Mouse (Mus musculus) gonadal fat pad, adult 2 months (tissue): ENCODE data around the gene Krtap22-2. TPM values are rescaled to one million over a fixed set of nuclear protein-coding genes. Genes with fewer than 3 reads are reported as not detected.
"Not testable (repeated sequence)": the region's sequence is repeated elsewhere in the genome, so short reads cannot be mapped to it uniquely, and the experiment has no call there.

Experiments
- DNase-seq: peaks from one replicate; pipeline ENCODE4 v3.0.0-alpha.2; 2012; ENCODE audit warnings: low read depth
- polyA plus RNA-seq: library from polyadenylated mRNA; depleted of rRNA; stranded (reverse); fragments of >200 nt; gene quantifications from 2 replicates; pipeline ENCODE4 v1.2.3, GENCODE M21; 2012; rRNA removed

Krtap22-2 gene
- not detected in 2 replicates for polyA plus RNA-seq

DNA sequence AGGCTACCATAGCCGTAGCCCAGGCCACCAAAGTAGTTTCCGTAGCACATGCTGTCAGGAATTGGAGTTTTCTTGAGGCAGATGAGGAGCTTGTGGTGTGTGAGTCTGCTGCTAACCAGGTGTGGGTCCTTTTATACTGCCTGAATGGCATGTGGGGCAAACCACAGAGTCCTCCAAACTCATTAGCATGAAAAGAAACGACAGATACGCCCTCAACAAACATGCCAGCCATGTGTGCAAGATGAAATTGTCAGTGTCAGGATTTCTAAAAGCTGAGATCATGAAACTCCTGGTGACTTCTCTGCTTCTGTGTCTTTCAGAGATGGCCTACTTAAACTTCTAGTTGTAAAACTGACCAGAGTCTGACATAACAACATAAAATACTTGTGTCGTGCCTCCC lies at the start of gene Krtap22-2:
Gene Krtap22-2, minus strand, starts transcription at position 101 of the 400 bp plus-strand sequence.
- no peak for DNase-seq

DNA sequence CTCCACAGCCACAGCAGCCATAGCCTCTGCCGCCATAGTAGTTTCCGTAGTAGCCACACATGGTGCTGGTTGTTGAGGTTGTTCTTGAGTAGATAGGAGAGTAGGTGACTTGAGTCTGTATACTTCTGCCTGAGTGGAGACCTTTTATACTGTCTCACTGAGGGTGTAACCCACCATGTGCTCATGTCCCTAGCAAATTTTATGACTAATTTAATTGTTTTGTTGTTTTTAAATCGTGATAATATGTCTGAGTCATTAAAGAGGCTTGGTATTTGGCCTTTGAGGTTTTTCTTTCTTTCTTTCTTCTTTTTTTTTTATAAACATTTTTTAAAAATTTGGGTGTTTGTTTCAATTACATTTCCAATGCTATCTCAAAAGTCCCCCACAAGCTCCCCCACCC lies 37.2 kb upstream of the Krtap22-2 start, which contains the start of gene Krtap6-5:
Gene Krtap6-5, minus strand, starts transcription at position 101 of the 400 bp plus-strand sequence.
- no peak for DNase-seq

DNA sequence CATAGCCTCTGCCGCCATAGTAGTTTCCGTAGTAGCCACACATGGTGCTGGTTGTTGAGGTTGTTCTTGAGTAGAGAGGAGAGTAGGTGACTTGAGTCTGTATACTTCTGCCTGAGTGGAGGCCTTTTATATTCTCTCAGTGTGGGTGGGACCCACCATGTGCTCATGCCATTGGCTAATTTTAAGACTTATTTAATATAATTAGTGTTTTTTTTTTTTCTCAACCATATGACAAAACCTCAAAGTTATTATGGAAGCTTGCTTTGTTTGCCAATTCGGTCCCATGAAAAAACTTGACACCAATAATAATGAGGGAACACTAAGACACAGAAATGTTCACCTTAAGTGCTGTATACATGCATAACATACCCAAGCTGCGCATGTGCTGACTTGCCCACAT lies 30.8 kb upstream of the Krtap22-2 start, which contains the start of gene Gm10228:
Gene Gm10228, minus strand, starts transcription at position 101 of the 400 bp plus-strand sequence.
- DNase-seq = not testable (repeated sequence)

- DNase-seq = not testable (repeated sequence)
Observed at GRCm38 (mm10) chr16:89031399-89031798, 20.8 kb upstream of the Krtap22-2 start, which contains the start of gene Krtap6-1. Krtap6-1 (plus strand) TSS chr16:89031699.

- not testable (repeated sequence) for DNase-seq
Observed at GRCm38 (mm10) chr16:89014984-89015383, 4.4 kb upstream of the Krtap22-2 start, which contains the start of gene Gm10229. Gm10229 (plus strand) TSS chr16:89015284.

- DNase-seq = no peak
Observed at GRCm38 (mm10) chr16:89013973-89014372, 3.4 kb upstream of the Krtap22-2 start.

GRCm38 (mm10) chr16:88962773-88963172 lies 47.8 kb downstream of the Krtap22-2 start, which contains the start of gene Krtap16-3:
Krtap16-3 (minus strand) TSS chr16:88962873.
- DNase-seq = no peak

Other genes with a start within 250 kb of the Krtap22-2 start
- not detected in 2 replicates for gene 2310057N15Rik, start 236.6 kb downstream of the Krtap22-2 start, polyA plus RNA-seq
- not detected in 2 replicates for gene Gm5965, start 232.9 kb downstream of the Krtap22-2 start, polyA plus RNA-seq
- not detected in 2 replicates for gene Gm20741, start 198.5 kb downstream of the Krtap22-2 start, polyA plus RNA-seq
- not detected in 2 replicates for gene Krtap15, start 190.5 kb downstream of the Krtap22-2 start, polyA plus RNA-seq
- gene Krtap14, start 184.6 kb downstream of the Krtap22-2 start, polyA plus RNA-seq = not detected in 2 replicates
- gene Krtap19-1, start 141.3 kb downstream of the Krtap22-2 start, polyA plus RNA-seq = not detected in 2 replicates
- not detected in 2 replicates for gene Krtap19-2, start 136.5 kb downstream of the Krtap22-2 start, polyA plus RNA-seq
- gene Krtap19-3, start 132.7 kb downstream of the Krtap22-2 start, polyA plus RNA-seq = not detected in 2 replicates
- not detected in 2 replicates for gene Krtap19-4, start 125.7 kb downstream of the Krtap22-2 start, polyA plus RNA-seq
- gene Krtap19-5, start 114.3 kb downstream of the Krtap22-2 start, polyA plus RNA-seq = not detected in 2 replicates
- gene Krtap19-9b, start 78.5 kb downstream of the Krtap22-2 start, polyA plus RNA-seq = not detected in 2 replicates
- not detected in 2 replicates for gene Krtap16-3, start 47.9 kb downstream of the Krtap22-2 start, polyA plus RNA-seq
- not detected in 2 replicates for gene Gm10229, start 4.5 kb upstream of the Krtap22-2 start, polyA plus RNA-seq
- not detected in 2 replicates for gene Krtap6-1, start 20.9 kb upstream of the Krtap22-2 start, polyA plus RNA-seq
- gene Gm10228, start 30.7 kb upstream of the Krtap22-2 start, polyA plus RNA-seq = not detected in 2 replicates
- not detected in 2 replicates for gene Krtap6-5, start 37.1 kb upstream of the Krtap22-2 start, polyA plus RNA-seq
- not detected in 2 replicates for gene 1110025L11Rik, start 53.2 kb upstream of the Krtap22-2 start, polyA plus RNA-seq
- not detected in 2 replicates for gene Krtap6-3, start 73.3 kb upstream of the Krtap22-2 start, polyA plus RNA-seq
- not detected in 2 replicates for gene Gm6358, start 130.1 kb upstream of the Krtap22-2 start, polyA plus RNA-seq
- not detected in 2 replicates for gene Gm10061, start 140.3 kb upstream of the Krtap22-2 start, polyA plus RNA-seq
- gene Gm9789, start 147.2 kb upstream of the Krtap22-2 start, polyA plus RNA-seq = not detected in 2 replicates
- not detected in 2 replicates for gene Gm7735, start 158.7 kb upstream of the Krtap22-2 start, polyA plus RNA-seq
- gene 1110057P08Rik, start 164.0 kb upstream of the Krtap22-2 start, polyA plus RNA-seq = not detected in 2 replicates
- gene Krtap20-2, start 195.1 kb upstream of the Krtap22-2 start, polyA plus RNA-seq = not detected in 2 replicates